Mouse (Mus musculus) frontal cortex, postnatal 36 days (tissue): ENCODE data around the gene Crb3.

ENCODE experiments used
- DNase-seq, 2 experiments: peaks; one replicate each; pipeline ENCODE4 v3.0.0; 2022; ENCODE audit warnings: low spot score in 2 of 2

Gene Crb3

DNA sequence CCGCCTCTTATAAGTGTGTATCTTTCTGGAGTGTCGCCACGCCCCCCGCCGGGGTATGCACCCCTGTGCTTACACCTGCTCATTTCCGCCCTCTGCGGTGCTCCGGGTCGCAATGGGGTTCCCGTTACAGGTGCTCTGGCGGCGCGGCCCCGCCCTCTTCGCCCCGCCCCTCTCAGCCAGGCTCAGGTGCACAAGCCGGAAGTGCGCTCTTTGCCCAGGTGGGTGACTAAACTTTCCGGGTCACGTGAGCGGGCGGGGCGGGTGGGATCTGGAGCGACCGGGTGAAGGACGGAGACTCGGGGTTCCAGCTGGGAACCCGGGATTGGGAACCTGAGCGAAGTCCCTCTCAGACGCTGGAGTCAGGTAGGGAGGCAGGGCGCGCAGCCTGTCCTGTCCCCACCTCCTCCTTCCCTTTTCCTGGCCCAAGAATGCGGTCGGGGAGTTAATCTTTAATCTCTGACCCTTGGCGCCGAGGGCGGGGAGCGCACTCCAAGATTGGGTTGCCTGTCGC, 3.2 kb downstream of the Crb3 start:
- no peak for DNase-seq

DNA sequence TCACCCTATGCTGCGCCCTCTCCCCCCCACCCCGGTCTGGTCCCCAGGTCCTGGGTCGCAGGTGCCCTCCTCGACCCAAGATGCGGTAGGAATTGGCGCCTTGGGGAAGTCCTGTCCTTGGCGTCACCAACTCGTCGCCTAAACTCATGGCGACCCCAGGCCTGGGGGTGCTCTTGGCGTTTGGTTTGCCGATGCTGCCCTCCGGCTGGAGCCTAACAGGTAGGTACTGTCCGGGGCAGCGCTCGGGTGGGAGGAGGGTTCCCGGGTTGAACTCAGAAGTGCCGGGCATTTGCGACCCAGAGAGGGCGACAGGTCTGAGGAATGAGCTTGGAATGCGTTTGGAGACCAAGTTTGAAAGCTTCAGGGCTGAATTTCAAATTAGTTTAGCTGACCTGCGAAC, 3.6 kb downstream of the Crb3 start:
- no peak for DNase-seq

DNA sequence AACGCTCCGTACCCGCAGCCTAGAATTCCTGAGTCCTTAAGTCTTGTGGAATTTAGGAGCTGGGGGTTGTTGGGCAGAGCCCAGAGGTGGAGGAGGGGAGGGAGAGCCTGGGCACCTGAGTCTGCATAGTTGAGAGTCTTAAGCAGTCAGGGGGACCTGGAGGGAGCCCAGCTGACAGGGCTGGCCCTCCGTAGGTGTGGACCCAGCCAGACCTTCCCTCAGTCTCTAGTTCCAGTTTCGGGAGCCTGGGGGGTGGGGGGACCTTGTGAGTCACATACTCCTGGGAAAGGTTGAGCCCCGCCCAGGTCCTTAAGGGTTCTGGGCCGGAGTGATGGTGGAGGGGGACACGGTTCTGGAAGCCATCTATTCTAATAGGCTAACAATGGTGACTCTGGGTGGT, 4.1 kb downstream of the Crb3 start:
- no peak for DNase-seq

DNA sequence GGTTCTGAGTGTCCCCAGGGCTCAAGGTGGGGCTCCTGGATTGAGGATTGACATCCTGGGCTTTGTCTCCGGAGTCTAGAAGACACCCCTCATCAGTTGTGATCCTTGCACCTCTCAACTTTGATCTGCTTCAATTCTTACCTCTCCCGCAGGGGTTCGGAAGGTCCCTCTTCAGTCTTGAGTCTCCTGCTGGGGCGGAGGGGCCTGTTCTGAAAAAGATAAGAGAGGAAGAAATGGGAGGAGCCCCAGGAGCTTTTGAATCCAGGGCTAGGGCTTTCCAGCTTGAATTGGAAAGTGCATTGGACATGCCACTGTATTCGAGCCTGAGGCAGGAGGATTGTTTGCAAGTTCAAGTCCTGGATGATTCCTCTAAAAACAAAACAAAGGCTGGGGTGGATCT, 8.0 kb downstream of the Crb3 start:
- no peak for DNase-seq

- DNase-seq, result no peak
Measured at GRCm38 (mm10) chr17:57070272-57070671, 11.4 kb downstream of the Crb3 start.

DNA sequence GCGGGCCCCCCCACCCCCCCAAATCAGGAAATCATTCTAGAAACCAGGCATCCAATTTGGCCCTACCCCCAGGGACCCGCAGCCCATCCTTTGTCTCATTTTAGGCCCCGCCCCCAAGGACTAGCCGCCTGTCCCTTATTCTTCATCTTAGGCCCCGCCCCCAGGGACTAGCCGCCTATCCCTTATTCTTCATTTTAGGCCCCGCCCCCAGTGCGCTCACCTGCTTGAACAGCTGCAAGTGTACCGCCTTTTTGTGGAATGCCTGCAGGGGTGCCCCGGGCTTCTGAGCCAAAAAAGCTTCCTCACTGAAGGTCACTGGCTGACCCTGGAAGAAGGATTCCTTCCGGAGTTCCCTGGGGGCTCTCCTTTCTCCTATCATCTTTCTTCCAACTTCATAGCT, 11.8 kb downstream of the Crb3 start:
- DNase-seq, result no peak

DNA sequence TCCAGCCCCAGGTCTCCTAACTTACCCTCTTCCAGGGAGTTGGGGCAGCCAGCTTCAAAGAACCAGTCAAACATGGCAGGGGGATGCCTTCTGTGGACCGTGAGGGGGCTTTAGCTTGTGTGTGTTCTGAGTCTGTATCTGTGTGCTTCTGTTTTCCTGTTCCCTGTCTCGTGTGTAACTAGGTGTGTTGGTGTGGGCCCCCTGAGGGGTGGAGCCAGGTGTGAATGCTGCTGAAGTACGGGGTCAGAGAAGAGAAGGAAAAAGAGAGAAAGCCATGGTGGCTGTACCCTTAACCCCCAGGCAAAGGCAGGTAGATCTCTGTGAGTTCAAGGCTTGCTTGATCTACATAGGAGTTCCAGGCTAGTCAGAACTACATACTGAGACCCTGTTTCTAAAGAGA, 18.0 kb downstream of the Crb3 start:
- DNase-seq, result no peak

DNA sequence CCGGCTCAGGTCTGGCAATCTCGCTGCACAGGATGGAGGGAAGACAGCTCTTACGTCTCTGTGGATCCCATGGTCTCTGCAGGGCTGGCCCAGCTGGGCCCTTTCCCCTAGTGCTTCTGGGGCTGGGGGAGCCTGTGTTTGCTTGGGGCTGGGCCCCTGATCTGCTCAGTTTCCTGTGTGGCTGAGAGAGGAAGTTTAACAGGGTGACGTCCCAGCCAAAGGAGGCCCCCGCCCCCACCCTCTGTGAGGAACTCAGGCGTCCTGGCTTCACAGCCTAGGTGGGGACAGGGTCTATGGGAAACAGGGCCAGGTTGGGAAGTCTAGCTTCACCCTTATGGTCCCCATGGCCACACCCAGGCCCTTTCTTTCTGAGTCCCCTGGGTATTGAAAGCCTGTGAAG, 19.4 kb downstream of the Crb3 start, which contains the start of gene Dennd1c:
Gene Dennd1c (minus strand): TSS at position 179 of the 400 bp plus-strand sequence.
- no peak for DNase-seq

DNA sequence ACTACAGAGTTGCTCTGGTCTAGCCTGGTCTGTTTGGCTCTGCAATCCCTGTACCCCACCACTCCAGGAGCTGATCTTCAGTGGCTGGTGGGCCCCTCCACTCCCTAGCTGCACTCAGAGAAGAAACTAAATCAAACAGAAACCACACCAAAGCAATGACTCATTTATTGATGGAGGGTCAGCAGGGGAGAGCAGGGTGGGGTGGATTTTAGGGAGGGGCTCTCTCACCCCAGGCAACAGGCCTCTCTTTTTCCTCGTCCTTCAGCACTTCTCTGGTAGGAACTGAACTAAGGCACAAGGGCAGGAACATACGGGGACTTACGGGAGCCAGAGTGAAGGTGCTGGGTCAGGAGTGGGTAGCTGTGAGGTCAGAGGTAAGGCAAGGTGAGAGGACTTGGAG, 21.0 kb downstream of the Crb3 start:
- DNase-seq, result no peak

GRCm38 (mm10) chr17:57081234-57081842, 22.4 kb downstream of the Crb3 start:
- DNase-seq, result no peak

GRCm38 (mm10) chr17:57082481-57082880, 23.6 kb downstream of the Crb3 start:
- DNase-seq, result no peak

- no peak for DNase-seq
Measured at GRCm38 (mm10) chr17:57085970-57086757, 27.3 kb downstream of the Crb3 start.

GRCm38 (mm10) chr17:57087049-57087832, 28.3 kb downstream of the Crb3 start, which contains the start of gene Tubb4a:
Tubb4a (minus strand) TSS chr17:57087782.
- DNase-seq, result peak; percentile 87 to 90

DNA sequence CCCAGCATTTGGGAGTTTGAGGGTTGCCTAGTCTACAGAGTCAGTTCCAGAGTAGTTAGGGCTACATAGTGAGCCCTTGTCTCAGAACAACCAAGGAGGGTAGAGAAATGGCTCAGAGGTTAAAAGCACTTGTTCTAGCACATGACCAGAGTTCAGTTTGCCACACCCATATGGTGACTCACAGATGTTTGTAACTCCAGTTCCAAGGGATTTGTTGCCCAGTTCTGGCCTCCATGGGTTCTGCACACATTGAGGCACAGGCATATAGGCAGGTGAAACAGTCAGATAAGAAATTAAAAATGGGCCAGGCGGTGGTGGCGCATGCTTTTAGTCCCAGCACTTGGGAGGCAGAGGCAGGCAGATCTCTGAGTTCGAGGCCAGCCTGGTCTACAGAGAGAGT, 35.3 kb downstream of the Crb3 start:
- DNase-seq, result no peak

GRCm38 (mm10) chr17:57095855-57096622, 37.1 kb downstream of the Crb3 start:
- no peak for DNase-seq

GRCm38 (mm10) chr17:57096623-57096920, 37.7 kb downstream of the Crb3 start:
- peak; percentile 81 to 83 for DNase-seq

DNA sequence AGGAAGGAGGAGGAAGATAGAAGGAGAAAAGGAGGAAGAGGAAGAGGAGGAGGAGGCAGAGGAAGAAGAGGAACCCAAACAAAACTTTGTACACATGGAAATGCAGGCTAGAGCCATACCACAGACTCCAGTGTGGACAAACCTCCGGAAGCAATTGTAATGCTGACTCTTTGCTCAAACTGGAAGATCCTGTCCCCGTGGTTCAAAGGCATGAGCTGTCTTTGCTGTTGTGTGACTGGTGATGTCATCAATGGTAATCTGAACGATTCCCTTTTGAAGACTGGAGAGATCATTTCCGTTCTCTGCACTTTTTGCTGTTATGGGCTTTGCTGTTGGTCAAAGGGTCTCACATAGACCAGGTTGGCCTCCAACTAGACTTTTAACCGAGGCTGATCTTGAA, 39.4 kb downstream of the Crb3 start:
- DNase-seq, result no peak

- DNase-seq, result no peak
Measured at GRCm38 (mm10) chr17:57099629-57100325, 40.9 kb downstream of the Crb3 start.

- no peak for DNase-seq
Measured at GRCm38 (mm10) chr17:57102276-57102675, 43.4 kb downstream of the Crb3 start.

DNA sequence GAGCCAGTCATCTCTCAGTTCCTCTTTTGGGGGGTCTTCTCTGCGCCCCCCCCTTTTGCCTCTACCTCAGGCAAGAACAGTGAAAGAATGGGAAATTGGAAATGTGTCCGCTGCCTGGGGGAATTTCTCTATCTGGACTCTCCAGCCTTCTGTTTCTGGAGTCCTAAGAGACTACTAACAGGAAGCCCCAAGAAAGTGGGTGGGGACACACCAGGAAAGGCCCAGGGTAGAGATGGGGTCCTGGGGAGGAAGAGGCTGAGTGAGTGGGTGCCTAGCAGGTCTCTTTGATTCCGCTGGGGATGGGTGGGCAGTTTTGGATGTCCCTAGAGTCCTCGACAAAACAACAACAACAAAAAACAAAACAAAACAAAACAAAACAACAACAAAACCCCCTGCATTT, 45.6 kb downstream of the Crb3 start:
- DNase-seq, result no peak
